Comparison of ENCODE assay signal across 8 mouse cellular contexts in genomic region chr11:97050944-97051586, GRCm38 (mm10). TPM values are rescaled to one million over a fixed set of nuclear protein-coding genes. Genes with fewer than 3 reads are reported as not detected.
DNase-seq lines count a peak whose midpoint lies in the region; ATAC-seq and TF ChIP-seq lines count a peak whose summit lies in the region.

No protein-coding gene starts in this region.

- WGBS in intestine, embryonic 16.5 days, result 19% methylated on average over 13 of the region's 13 CpGs
- WGBS in neural tube, embryonic 12.5 days, result 30% methylated on average over 13 of the region's 13 CpGs

- peak; percentile 18; the same call in 1 of the 2 replicates for ATAC-seq in intestine, embryonic 16.5 days
- no peak; the same call in 1 of the 2 replicates for ATAC-seq in neural tube, embryonic 12.5 days (ENCODE audit: low FRiP score, low read depth)

- H3K36me3 ChIP-seq in testis, adult 2 months (ENCODE audit: control insufficient read depth, insufficient read depth, low read length), result no peaks in the 10 kb centered on the region; the same call in 1 of the 2 replicates
- H3K36me3 ChIP-seq in intestine, embryonic 16.5 days (ENCODE audit: control insufficient read depth, insufficient read depth, low read length), result peaks cover 24% of the 10 kb centered on the region
- peaks cover 46% of the 10 kb centered on the region for H3K36me3 ChIP-seq in neural tube, embryonic 12.5 days

- H3K9me3 ChIP-seq in intestine, embryonic 16.5 days (ENCODE audit: control insufficient read depth, low read length), result no peaks in the 10 kb centered on the region
- no peaks in the 10 kb centered on the region for H3K9me3 ChIP-seq in neural tube, embryonic 12.5 days

- H3K9ac ChIP-seq in intestine, embryonic 16.5 days (ENCODE audit: low read depth, low read length), result peak overlapping the region; percentile 86
- peak overlapping the region; percentile 78 for H3K9ac ChIP-seq in neural tube, embryonic 12.5 days

- peak overlapping the region; percentile 74 for H3K4me3 ChIP-seq in testis, adult 2 months (ENCODE audit: control insufficient read depth, low read depth, low read length)
- peak overlapping the region; percentile 80 for H3K4me3 ChIP-seq in intestine, embryonic 16.5 days (ENCODE audit: low read length)
- H3K4me3 ChIP-seq in neural tube, embryonic 12.5 days, result peak overlapping the region; percentile 59

- TF ChIP-seq POLR2A in testis, adult 2 months (IDR thresholded peaks at IDR 0.05; ENCODE audit: control insufficient read depth, low read depth, low read length), result no peak; the same call in 1 of the 2 replicates

- peaks cover 11% of the 10 kb centered on the region for H3K4me1 ChIP-seq in testis, adult 2 months (ENCODE audit: control insufficient read depth, insufficient read depth, low read length)
- peaks cover 20% of the 10 kb centered on the region for H3K4me1 ChIP-seq in intestine, embryonic 16.5 days (ENCODE audit: control insufficient read depth, insufficient read depth, low read length)
- H3K4me1 ChIP-seq in neural tube, embryonic 12.5 days, result peaks cover 22% of the 10 kb centered on the region

- no peaks in the 10 kb centered on the region for H3K27me3 ChIP-seq in testis, adult 2 months (ENCODE audit: control insufficient read depth, insufficient read depth, low read length)
- H3K27me3 ChIP-seq in intestine, embryonic 16.5 days (replicated peaks; ENCODE audit: control insufficient read depth, insufficient read depth, low read length), result no peaks in the 10 kb centered on the region
- no peaks in the 10 kb centered on the region for H3K27me3 ChIP-seq in neural tube, embryonic 12.5 days (replicated peaks)

- peak; percentile 58 to 65 for DNase-seq in cerebellum, postnatal 10 days
- no peak for DNase-seq in cerebellum, adult 9-10 months
- no peak for DNase-seq in testis, postnatal 10 days (ENCODE audit: low spot score)
- no peak for DNase-seq in adrenal gland, postnatal 14 days
- DNase-seq in testis, postnatal 14 days (ENCODE audit: low spot score), result no peak

- peak overlapping the region; percentile 78 for H3K4me2 ChIP-seq in intestine, embryonic 16.5 days (ENCODE audit: low read depth, low read length)
- H3K4me2 ChIP-seq in neural tube, embryonic 12.5 days (replicated peaks), result peak overlapping the region; percentile 90

- TF ChIP-seq CTCF in testis, adult 2 months (IDR thresholded peaks at IDR 0.05; ENCODE audit: control insufficient read depth, insufficient read depth, insufficient replicate concordance, low read depth, low read length), result no peak

- H3K27ac ChIP-seq in testis, adult 2 months (ENCODE audit: control insufficient read depth, insufficient read depth, low read depth, low read length), result peak overlapping the region; percentile 18
- peak overlapping the region; percentile 84 for H3K27ac ChIP-seq in intestine, embryonic 16.5 days (ENCODE audit: low read length)
- H3K27ac ChIP-seq in neural tube, embryonic 12.5 days, result no peak overlapping the region

RNA-seq across cellular contexts. Expression of gene Osbpl7, which starts 0.6 kb away (rescaled TPM):
- polyA plus RNA-seq in testis, adult 2 months (2012; rRNA removed), result 75.7 and 82.3 TPM in 2 replicates
- polyA plus RNA-seq in intestine, embryonic 16.5 days (2015; fragmentation: Nextera tagmentation; extraction: Ambion mirVana), result 12.4 and 12.6 TPM in 2 replicates
- 11.1 and 11.4 TPM in 2 replicates for polyA plus RNA-seq in neural tube, embryonic 12.5 days (2016; fragmentation: Nextera tagmentation; extraction: Ambion mirVana)
- total RNA-seq in adrenal gland, postnatal 14 days (2021), result 8.0 and 10.1 TPM in 2 replicates

RNA-seq across cellular contexts. Expression of gene Mrpl10, which starts 9.7 kb away (rescaled TPM):
- 41.7 and 47.6 TPM in 2 replicates for polyA plus RNA-seq in testis, adult 2 months (2012; rRNA removed)
- 85.4 and 93.0 TPM in 2 replicates for polyA plus RNA-seq in intestine, embryonic 16.5 days (2015; fragmentation: Nextera tagmentation; extraction: Ambion mirVana)
- polyA plus RNA-seq in neural tube, embryonic 12.5 days (2016; fragmentation: Nextera tagmentation; extraction: Ambion mirVana), result 66.9 and 68.3 TPM in 2 replicates
- 124 and 130 TPM in 2 replicates for total RNA-seq in adrenal gland, postnatal 14 days (2021)

RNA-seq across cellular contexts. Expression of gene Lrrc46, which starts 9.9 kb away (rescaled TPM):
- polyA plus RNA-seq in testis, adult 2 months (2012; rRNA removed), result 795 and 824 TPM in 2 replicates
- 0.29 and 0.37 TPM in 2 replicates for polyA plus RNA-seq in intestine, embryonic 16.5 days (2015; fragmentation: Nextera tagmentation; extraction: Ambion mirVana)
- polyA plus RNA-seq in neural tube, embryonic 12.5 days (2016; fragmentation: Nextera tagmentation; extraction: Ambion mirVana), result 2.2 and 2.9 TPM in 2 replicates
- 0.93 and 0.94 TPM in 2 replicates for total RNA-seq in adrenal gland, postnatal 14 days (2021)

RNA-seq across cellular contexts. Expression of gene Scrn2, which starts 21.3 kb away (rescaled TPM):
- polyA plus RNA-seq in testis, adult 2 months (2012; rRNA removed), result 8.9 and 9.4 TPM in 2 replicates
- polyA plus RNA-seq in intestine, embryonic 16.5 days (2015; fragmentation: Nextera tagmentation; extraction: Ambion mirVana), result 25.5 and 26.9 TPM in 2 replicates
- 19.8 and 21.9 TPM in 2 replicates for polyA plus RNA-seq in neural tube, embryonic 12.5 days (2016; fragmentation: Nextera tagmentation; extraction: Ambion mirVana)
- total RNA-seq in adrenal gland, postnatal 14 days (2021), result 15.9 and 18.3 TPM in 2 replicates

RNA-seq across cellular contexts. Expression of gene Sp6, which starts 37.9 kb away (rescaled TPM):
- polyA plus RNA-seq in testis, adult 2 months (2012; rRNA removed), result 0.22 and 0.32 TPM in 2 replicates
- polyA plus RNA-seq in intestine, embryonic 16.5 days (2015; fragmentation: Nextera tagmentation; extraction: Ambion mirVana), result not detected in 2 replicates
- polyA plus RNA-seq in neural tube, embryonic 12.5 days (2016; fragmentation: Nextera tagmentation; extraction: Ambion mirVana), result 0.23 and 0.34 TPM in 2 replicates
- total RNA-seq in adrenal gland, postnatal 14 days (2021), result 0.22 and 0.30 TPM in 2 replicates

Comparison
In these comparisons a context has a peak if more than half of its experiments do, and no peak if none do; other contexts are left out.
1. DNase-seq: peak in cerebellum, postnatal 10 days (2 of 2); none in cerebellum, adult 9-10 months (single experiment), testis, postnatal 10 days (single experiment), adrenal gland, postnatal 14 days (single experiment) and testis, postnatal 14 days (single experiment).
2. RNA of gene Lrrc46, which starts 9.9 kb away (polyA plus RNA-seq): 795 to 824 TPM in testis, adult 2 months; 2.2 to 2.9 TPM in neural tube, embryonic 12.5 days and 0.29 to 0.37 TPM in intestine, embryonic 16.5 days; every median in the first group is over 100 times any median in the second.
3. Peak in every context shown above with its lines, with median percentiles within 50 percentile points of each other: H3K4me3 ChIP-seq.